Mouse (Mus musculus): Measurements from ENCODE around the gene Zfp385a. TPM values are rescaled to one million over a fixed set of nuclear protein-coding genes. Genes with fewer than 3 reads are reported as not detected.

Zfp385a gene
- total and polyA plus RNA-seq, 2 experiments from 2014 or later: 23.1 to 25.8 TPM

- 15% methylated on average over 18 of the region's 18 CpGs for WGBS
- Histone ChIP-seq H3K9me3 (ENCODE audit: low read length) (no peaks in the 10 kb centered on the region), H3K4me3 (ENCODE audit: low read length) (no peak overlapping the region), H3K36me3 (ENCODE audit: insufficient read depth, low read length) (peaks cover 20% of the 10 kb centered on the region), H3K27ac (peak overlapping the region; percentile 34), H3K9ac (replicated peaks; ENCODE audit: low read length) (no peak overlapping the region; the same call in 1 of the 2 replicates), H3K4me1 (ENCODE audit: insufficient read depth, low read length) (no peaks in the 10 kb centered on the region), H3K4me2 (ENCODE audit: low read depth, low read length) (peak overlapping the region; percentile 53; the same call in 1 of the 2 replicates), H3K27me3 (ENCODE audit: insufficient read depth, low read length) (no peaks in the 10 kb centered on the region)
- ATAC-seq (no peak), DNase-seq (ENCODE audit: low spot score) (peak; percentile 93)
- TF ChIP-seq CTCF (IDR thresholded peaks at IDR 0.05; ENCODE audit: low read depth): peak; percentile 88
Measured at GRCm38 (mm10) chr15:103313495-103314095, 26.3 kb downstream of the Zfp385a start.

- no peak within 1 kb of the TSS for H3K27ac ChIP-seq
- H3K36me3 ChIP-seq (ENCODE audit: insufficient read depth, low read length): no peaks in the 10 kb centered on the region
- H3K9ac ChIP-seq (replicated peaks; ENCODE audit: low read length): no peak within 1 kb of the TSS
- no peak for TF ChIP-seq CTCF (IDR thresholded peaks at IDR 0.05; ENCODE audit: low read depth)
- DNase-seq (ENCODE audit: low spot score) (no peak), ATAC-seq (no peak)
- H3K27me3 ChIP-seq (ENCODE audit: insufficient read depth, low read length): no peaks in the 10 kb centered on the region
- H3K4me3 ChIP-seq (ENCODE audit: low read length): no peak within 1 kb of the TSS
- H3K4me2 ChIP-seq (ENCODE audit: low read depth, low read length): no peak within 1 kb of the TSS
- H3K4me1 ChIP-seq (ENCODE audit: insufficient read depth, low read length): 0 out of 2 replicates have a peak, but pooled peaks cover 6% of the 10 kb centered on the region
- 72% methylated on average over 6 of the region's 6 CpGs for WGBS
- H3K9me3 ChIP-seq (ENCODE audit: low read length): no peaks in the 10 kb centered on the region
Measured at GRCm38 (mm10) chr15:103310365-103310910, 29.5 kb downstream of the Zfp385a start, which contains the start of gene Gpr84. Gene Gpr84 (minus strand): TSS chr15:103310612.

DNA sequence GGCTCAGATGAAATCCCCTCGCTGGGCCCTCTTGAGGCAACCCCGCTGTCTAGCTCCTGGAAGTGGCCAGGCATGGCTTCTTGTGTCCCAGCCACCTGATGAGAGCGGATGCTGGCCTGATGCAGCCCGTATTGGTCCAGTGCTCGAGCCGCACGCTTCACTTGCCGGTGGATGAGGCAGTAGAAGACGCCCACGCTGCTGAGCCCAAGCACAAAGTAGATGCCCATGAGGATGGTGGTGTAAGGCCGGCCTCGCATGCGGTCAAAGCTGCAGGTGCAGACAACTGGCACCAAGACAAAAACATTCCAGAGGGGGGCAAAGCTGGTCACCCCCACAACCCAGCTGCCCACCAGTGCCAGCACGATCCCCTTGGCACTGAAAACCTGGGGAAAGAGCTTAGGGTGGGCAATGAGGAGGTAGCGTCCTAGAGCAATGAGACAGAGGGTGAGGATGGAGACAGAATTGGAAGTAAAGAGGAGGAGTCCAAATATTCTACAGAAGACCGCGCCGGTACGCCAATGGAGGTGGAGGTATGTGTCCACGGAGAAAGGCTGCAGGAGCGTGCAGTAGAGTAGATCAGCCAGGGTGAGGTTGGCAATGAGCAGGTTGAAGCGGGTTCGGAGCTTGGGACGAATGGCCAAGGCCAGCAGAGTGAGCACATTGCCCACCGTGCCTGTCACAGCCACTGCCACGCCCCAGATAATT, 30.9 kb downstream of the Zfp385a start:
- DNase-seq (ENCODE audit: low spot score): no peak
- Histone ChIP-seq H3K9ac (replicated peaks; ENCODE audit: low read length) (no peak overlapping the region), H3K4me3 (ENCODE audit: low read length) (no peak overlapping the region), H3K4me1 (ENCODE audit: insufficient read depth, low read length) (peaks cover 12% of the 10 kb centered on the region), H3K9me3 (ENCODE audit: low read length) (no peaks in the 10 kb centered on the region), H3K27me3 (ENCODE audit: insufficient read depth, low read length) (no peaks in the 10 kb centered on the region), H3K4me2 (ENCODE audit: low read depth, low read length) (no peak overlapping the region), H3K36me3 (ENCODE audit: insufficient read depth, low read length) (no peaks in the 10 kb centered on the region), H3K27ac (no peak overlapping the region)
- ATAC-seq: no peak
- 56% methylated on average over 26 of the region's 26 CpGs for WGBS
- no peak for TF ChIP-seq CTCF (IDR thresholded peaks at IDR 0.05; ENCODE audit: low read depth)

DNA sequence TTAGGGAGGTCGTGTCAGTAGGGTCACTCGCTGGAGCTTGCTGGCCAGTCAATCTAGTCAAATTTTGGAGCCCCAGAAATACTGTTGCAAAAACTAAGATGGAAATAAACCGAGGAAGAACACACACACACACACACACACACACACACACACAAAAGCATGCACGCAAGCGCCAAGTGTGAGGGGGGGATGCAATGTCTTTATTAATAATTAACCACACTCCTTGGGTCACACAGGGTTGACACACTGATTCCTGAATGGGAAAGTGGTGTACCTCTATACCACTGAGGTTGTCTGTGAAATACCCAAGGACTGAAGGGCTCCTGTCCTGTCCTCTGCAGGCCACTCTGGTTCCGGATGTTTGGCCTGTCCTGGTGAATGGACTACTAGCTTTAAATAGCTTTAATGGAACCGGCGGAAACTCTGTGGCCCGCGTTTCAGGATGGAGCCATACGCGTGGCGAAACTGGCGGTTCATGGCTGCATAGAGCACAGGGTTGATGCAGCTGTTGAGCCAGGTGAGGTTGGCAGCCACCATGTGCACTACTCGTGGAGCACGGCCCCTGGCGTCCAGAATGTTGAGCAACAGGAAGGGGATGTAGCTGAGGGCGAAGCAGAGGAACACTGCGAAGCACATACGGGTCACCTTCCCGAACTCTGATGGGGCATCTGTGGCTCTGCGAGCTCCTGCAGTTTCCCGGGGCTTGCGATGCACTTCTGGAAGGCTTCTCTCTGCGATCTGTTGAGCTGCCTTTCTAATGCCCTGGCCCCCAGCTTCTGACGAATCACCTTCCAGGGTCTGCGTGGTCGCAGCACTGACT, 31.6 kb downstream of the Zfp385a start:
- Histone ChIP-seq H3K4me3 (ENCODE audit: low read length) (no peak overlapping the region), H3K27ac (no peak overlapping the region), H3K9me3 (ENCODE audit: low read length) (no peaks in the 10 kb centered on the region), H3K4me1 (ENCODE audit: insufficient read depth, low read length) (peaks cover 17% of the 10 kb centered on the region), H3K9ac (replicated peaks; ENCODE audit: low read length) (no peak overlapping the region), H3K36me3 (ENCODE audit: insufficient read depth, low read length) (no peaks in the 10 kb centered on the region), H3K27me3 (ENCODE audit: insufficient read depth, low read length) (no peaks in the 10 kb centered on the region), H3K4me2 (ENCODE audit: low read depth, low read length) (no peak overlapping the region)
- DNase-seq (ENCODE audit: low spot score) (no peak), ATAC-seq (no peak)
- 46% methylated on average over 28 of the region's 28 CpGs for WGBS
- peak; percentile 45 for TF ChIP-seq CTCF (IDR thresholded peaks at IDR 0.05; ENCODE audit: low read depth)

DNA sequence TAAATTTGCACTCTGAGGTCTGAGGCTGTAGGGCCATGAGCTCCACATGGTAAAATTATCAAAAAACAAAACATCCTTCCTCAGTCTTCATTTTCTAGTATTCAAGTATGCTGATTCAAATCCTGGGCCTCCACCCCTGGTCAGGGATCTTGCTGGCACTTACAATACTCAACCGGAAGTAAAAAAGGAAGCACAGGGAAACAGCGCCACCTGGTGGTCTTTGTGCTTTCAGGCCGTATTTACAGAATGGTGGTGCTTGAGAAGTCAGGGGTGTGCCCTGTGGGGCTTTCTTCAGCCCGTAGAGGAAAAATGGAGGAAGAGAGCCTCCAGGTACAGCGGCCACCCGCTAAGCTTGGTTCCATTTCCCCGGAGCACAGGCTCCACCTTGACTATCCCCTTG, 32.8 kb downstream of the Zfp385a start:
- TF ChIP-seq CTCF (IDR thresholded peaks at IDR 0.05; ENCODE audit: low read depth): peak; percentile 98
- ATAC-seq (no peak), DNase-seq (ENCODE audit: low spot score) (peak; percentile 97)
- Histone ChIP-seq H3K9ac (replicated peaks; ENCODE audit: low read length) (no peak overlapping the region), H3K4me3 (ENCODE audit: low read length) (no peak overlapping the region), H3K27ac (peak overlapping the region; percentile 71), H3K4me2 (ENCODE audit: low read depth, low read length) (0 out of 2 replicates have a peak overlapping the region, but pooled peaks have one; percentile 11), H3K4me1 (ENCODE audit: insufficient read depth, low read length) (peaks cover 23% of the 10 kb centered on the region), H3K36me3 (ENCODE audit: insufficient read depth, low read length) (no peaks in the 10 kb centered on the region), H3K9me3 (ENCODE audit: low read length) (no peaks in the 10 kb centered on the region), H3K27me3 (ENCODE audit: insufficient read depth, low read length) (no peaks in the 10 kb centered on the region)
- 1% methylated on average over 7 of the region's 7 CpGs for WGBS

Data from hindbrain, postnatal 0 days (tissue).